Mouse (Mus musculus): ENCODE results near the gene Syngr4. TPM values are rescaled to one million over a fixed set of nuclear protein-coding genes. Genes with fewer than 3 reads are reported as not detected.

Syngr4 gene
- polyA plus RNA-seq, 1 experiment from 2014 or later = 0.72 TPM

GRCm38 (mm10) chr7:45873061-45873947 lies 23.2 kb downstream of the Syngr4 start:
- Histone ChIP-seq H3K9ac (ENCODE audit: low read depth, low read length) (peak overlapping the region; percentile 97), H3K4me2 (replicated peaks; ENCODE audit: low read depth) (peak overlapping the region; percentile 79), H3K27ac (ENCODE audit: low read depth, low read length) (peak overlapping the region; percentile 98), H3K36me3 (ENCODE audit: control insufficient read depth, insufficient read depth) (peaks cover 26% of the 10 kb centered on the region), H3K4me1 (replicated peaks; ENCODE audit: control insufficient read depth, insufficient read depth, low read length) (no peaks in the 10 kb centered on the region; the same call in 1 of the 2 replicates), H3K27me3 (replicated peaks; ENCODE audit: control insufficient read depth, insufficient read depth, low read length) (no peaks in the 10 kb centered on the region; the same call in 1 of the 2 replicates), H3K4me3 (ENCODE audit: low read depth, low read length) (peak overlapping the region; percentile 80), H3K9me3 (ENCODE audit: control insufficient read depth) (no peaks in the 10 kb centered on the region)
- ATAC-seq = peak; percentile 72
- TF ChIP-seq CTCF (IDR thresholded peaks at IDR 0.05; ENCODE audit: low read depth) = peak; percentile 54
- 2% methylated on average over 26 of the region's 28 CpGs for WGBS

GRCm38 (mm10) chr7:45872624-45873023 lies 23.9 kb downstream of the Syngr4 start, which contains the start of gene Kdelr1:
Gene Kdelr1 (plus strand): TSS chr7:45872772.
- Histone ChIP-seq H3K27me3 (replicated peaks; ENCODE audit: control insufficient read depth, insufficient read depth, low read length) (no peaks in the 10 kb centered on the region; the same call in 1 of the 2 replicates), H3K4me1 (replicated peaks; ENCODE audit: control insufficient read depth, insufficient read depth, low read length) (no peaks in the 10 kb centered on the region; the same call in 1 of the 2 replicates), H3K36me3 (ENCODE audit: control insufficient read depth, insufficient read depth) (peaks cover 22% of the 10 kb centered on the region), H3K4me2 (replicated peaks; ENCODE audit: low read depth) (peak within 1 kb of the TSS; percentile 79), H3K4me3 (ENCODE audit: low read depth, low read length) (peak within 1 kb of the TSS; percentile 80), H3K27ac (ENCODE audit: low read depth, low read length) (peak within 1 kb of the TSS; percentile 98), H3K9ac (ENCODE audit: low read depth, low read length) (peak within 1 kb of the TSS; percentile 97), H3K9me3 (ENCODE audit: control insufficient read depth) (no peaks in the 10 kb centered on the region)
- TF ChIP-seq CTCF (IDR thresholded peaks at IDR 0.05; ENCODE audit: low read depth) = peak; percentile 98
- ATAC-seq = peak; percentile 69
- under 1% methylated on average over 18 of the region's 18 CpGs for WGBS

DNA sequence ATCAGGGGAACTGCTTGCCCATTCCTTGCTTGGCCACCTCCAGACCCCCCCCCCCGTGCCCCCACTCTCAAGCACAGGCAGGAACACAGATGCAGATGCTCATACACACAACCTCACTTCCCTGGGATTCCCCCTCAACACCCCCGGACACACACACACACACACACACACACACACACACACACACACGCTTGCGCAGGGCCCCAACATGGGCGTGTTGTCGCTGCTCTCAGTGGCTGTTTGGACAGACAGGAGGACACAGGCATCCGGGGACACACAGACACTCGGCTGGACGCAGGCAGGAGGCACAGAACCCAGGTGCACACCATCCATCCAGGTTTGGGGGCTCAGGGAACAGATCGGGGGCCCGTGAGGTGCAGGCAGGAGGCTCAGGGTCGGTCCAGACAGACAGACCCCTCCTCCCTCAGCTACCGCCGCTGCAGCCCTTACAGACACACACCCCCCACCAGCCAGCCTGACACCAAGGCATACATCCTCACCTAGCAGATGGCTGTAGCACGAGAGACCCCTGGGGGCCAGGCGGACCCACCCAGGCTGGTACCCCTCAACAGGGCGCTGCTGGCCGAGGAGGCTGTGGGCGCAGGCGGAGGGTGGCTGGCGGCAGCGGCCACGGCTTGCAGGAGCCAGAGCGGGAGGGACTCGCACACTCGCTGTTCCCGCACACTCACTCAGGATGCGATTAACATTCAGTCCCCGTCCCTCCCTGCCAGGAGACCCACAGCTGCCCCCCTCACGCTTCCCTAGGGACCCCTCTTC lies 26.0 kb downstream of the Syngr4 start:
- no peak for TF ChIP-seq CTCF (IDR thresholded peaks at IDR 0.05; ENCODE audit: low read depth)
- no peaks in the 10 kb centered on the region for H3K9me3 ChIP-seq (ENCODE audit: control insufficient read depth)
- WGBS = 7% methylated on average over 30 of the region's 30 CpGs
- peak overlapping the region; percentile 28 for H3K4me3 ChIP-seq (ENCODE audit: low read depth, low read length)
- H3K27ac ChIP-seq (ENCODE audit: low read depth, low read length) = no peak overlapping the region
- H3K4me2 ChIP-seq (replicated peaks; ENCODE audit: low read depth) = peak overlapping the region; percentile 64
- ATAC-seq = no peak
- peak overlapping the region; percentile 22; the same call in 1 of the 2 replicates for H3K9ac ChIP-seq (ENCODE audit: low read depth, low read length)
- peaks cover 7% of the 10 kb centered on the region; the same call in 1 of the 2 replicates for H3K36me3 ChIP-seq (ENCODE audit: control insufficient read depth, insufficient read depth)
- no peaks in the 10 kb centered on the region; the same call in 1 of the 2 replicates for H3K4me1 ChIP-seq (replicated peaks; ENCODE audit: control insufficient read depth, insufficient read depth, low read length)
- no peaks in the 10 kb centered on the region; the same call in 1 of the 2 replicates for H3K27me3 ChIP-seq (replicated peaks; ENCODE audit: control insufficient read depth, insufficient read depth, low read length)

- Histone ChIP-seq H3K36me3 (ENCODE audit: control insufficient read depth, insufficient read depth) (0 out of 2 replicates have a peak, but pooled peaks cover 5% of the 10 kb centered on the region), H3K9me3 (ENCODE audit: control insufficient read depth) (no peaks in the 10 kb centered on the region), H3K4me3 (ENCODE audit: low read depth, low read length) (peak overlapping the region; percentile 28), H3K4me1 (replicated peaks; ENCODE audit: control insufficient read depth, insufficient read depth, low read length) (no peaks in the 10 kb centered on the region; the same call in 1 of the 2 replicates), H3K9ac (ENCODE audit: low read depth, low read length) (no peak overlapping the region), H3K27ac (ENCODE audit: low read depth, low read length) (no peak overlapping the region), H3K27me3 (replicated peaks; ENCODE audit: control insufficient read depth, insufficient read depth, low read length) (no peaks in the 10 kb centered on the region; the same call in 1 of the 2 replicates), H3K4me2 (replicated peaks; ENCODE audit: low read depth) (peak overlapping the region; percentile 64)
- WGBS = 7% methylated on average over 13 of the region's 14 CpGs
- TF ChIP-seq CTCF (IDR thresholded peaks at IDR 0.05; ENCODE audit: low read depth) = no peak
- no peak for ATAC-seq
Observed at GRCm38 (mm10) chr7:45869787-45870186, 26.7 kb downstream of the Syngr4 start.

DNA sequence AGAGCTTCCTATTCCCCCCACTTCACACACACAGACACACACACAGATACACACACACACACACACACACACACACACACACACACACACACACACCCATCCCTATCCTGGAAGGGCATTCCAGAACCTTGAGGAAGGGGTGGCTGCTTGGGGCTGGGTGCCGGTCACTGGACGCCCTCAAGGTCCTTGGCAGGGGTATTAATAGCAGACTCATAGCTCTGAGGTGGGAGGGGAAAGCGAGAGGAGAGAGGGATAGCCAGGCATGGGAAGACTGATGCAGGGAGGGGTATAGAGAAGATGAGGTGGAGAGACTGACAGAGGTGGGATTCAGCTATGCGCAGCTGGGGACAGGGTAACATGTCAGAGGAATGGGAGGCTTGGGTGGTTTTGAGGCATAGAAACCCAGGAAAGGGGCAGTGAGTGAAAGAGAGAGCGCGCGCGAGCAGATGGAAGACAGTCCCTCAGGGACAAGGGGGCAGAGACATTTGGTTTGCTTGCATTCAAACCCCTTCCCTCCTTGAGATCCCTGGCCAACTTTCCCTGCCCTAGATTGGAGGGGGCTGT lies 27.3 kb downstream of the Syngr4 start:
- 0 out of 2 replicates have a peak, but pooled peaks cover 3% of the 10 kb centered on the region for H3K36me3 ChIP-seq (ENCODE audit: control insufficient read depth, insufficient read depth)
- H3K27ac ChIP-seq (ENCODE audit: low read depth, low read length) = peak overlapping the region; percentile 51; the same call in 1 of the 2 replicates
- H3K9me3 ChIP-seq (ENCODE audit: control insufficient read depth) = no peaks in the 10 kb centered on the region
- peak overlapping the region; percentile 64 for H3K4me2 ChIP-seq (replicated peaks; ENCODE audit: low read depth)
- no peak for ATAC-seq
- H3K4me3 ChIP-seq (ENCODE audit: low read depth, low read length) = peak overlapping the region; percentile 28; the same call in 1 of the 2 replicates
- WGBS = 39% methylated on average over 8 of the region's 8 CpGs
- no peaks in the 10 kb centered on the region; the same call in 1 of the 2 replicates for H3K4me1 ChIP-seq (replicated peaks; ENCODE audit: control insufficient read depth, insufficient read depth, low read length)
- no peak for TF ChIP-seq CTCF (IDR thresholded peaks at IDR 0.05; ENCODE audit: low read depth)
- no peak overlapping the region for H3K9ac ChIP-seq (ENCODE audit: low read depth, low read length)
- H3K27me3 ChIP-seq (replicated peaks; ENCODE audit: control insufficient read depth, insufficient read depth, low read length) = no peaks in the 10 kb centered on the region; the same call in 1 of the 2 replicates
